Mouse (Mus musculus): ENCODE measurements around the gene Shank2. TPM values are rescaled to one million over a fixed set of nuclear protein-coding genes. Genes with fewer than 3 reads are reported as not detected.

Gene Shank2
- polyA plus RNA-seq, 3 experiments from 2014 or later, result not detected

GRCm38 (mm10) chr7:144284241-144285065 is 282.7 kb downstream of the Shank2 start:
- no peak for ATAC-seq

GRCm38 (mm10) chr7:144285066-144285633 is 283.4 kb downstream of the Shank2 start:
- ATAC-seq, result no peak

- ATAC-seq, result no peak
Observed at GRCm38 (mm10) chr7:144285912-144286311, 284.2 kb downstream of the Shank2 start.

- no peak for ATAC-seq
Observed at GRCm38 (mm10) chr7:144287991-144288390, 286.3 kb downstream of the Shank2 start.

- ATAC-seq, result no peak
Observed at GRCm38 (mm10) chr7:144291478-144291877, 289.8 kb downstream of the Shank2 start.

GRCm38 (mm10) chr7:144293611-144294010 is 291.9 kb downstream of the Shank2 start:
- ATAC-seq, result no peak

GRCm38 (mm10) chr7:144294239-144295200 is 292.8 kb downstream of the Shank2 start:
- ATAC-seq, result no peak

GRCm38 (mm10) chr7:144299351-144299750 is 297.6 kb downstream of the Shank2 start:
- no peak for ATAC-seq

- no peak for ATAC-seq
Observed at GRCm38 (mm10) chr7:144301646-144302045, 299.9 kb downstream of the Shank2 start.

- no peak for ATAC-seq
Observed at GRCm38 (mm10) chr7:144302498-144302897, 300.8 kb downstream of the Shank2 start.

GRCm38 (mm10) chr7:144307853-144308409 is 306.2 kb downstream of the Shank2 start:
- no peak for ATAC-seq

GRCm38 (mm10) chr7:144314438-144315105 is 312.8 kb downstream of the Shank2 start:
- ATAC-seq, result no peak

- ATAC-seq, result no peak
Observed at GRCm38 (mm10) chr7:144316224-144316623, 314.5 kb downstream of the Shank2 start.

GRCm38 (mm10) chr7:144316797-144317196 is 315.1 kb downstream of the Shank2 start:
- ATAC-seq, result no peak

GRCm38 (mm10) chr7:144324077-144324476 is 322.3 kb downstream of the Shank2 start:
- ATAC-seq, result no peak

- ATAC-seq, result no peak
Observed at GRCm38 (mm10) chr7:144324861-144325260, 323.1 kb downstream of the Shank2 start.

GRCm38 (mm10) chr7:144325603-144326002 is 323.9 kb downstream of the Shank2 start:
- ATAC-seq, result no peak

GRCm38 (mm10) chr7:144329403-144329890 is 327.7 kb downstream of the Shank2 start:
- no peak for ATAC-seq

GRCm38 (mm10) chr7:144336626-144337025 is 334.9 kb downstream of the Shank2 start:
- ATAC-seq, result no peak

GRCm38 (mm10) chr7:144338694-144339093 is 337.0 kb downstream of the Shank2 start:
- no peak for ATAC-seq

GRCm38 (mm10) chr7:144340376-144340775 is 338.6 kb downstream of the Shank2 start:
- ATAC-seq, result no peak

GRCm38 (mm10) chr7:144366133-144366532 is 364.4 kb downstream of the Shank2 start:
- ATAC-seq, result no peak

All from inflammation-experienced regulatory T-cells, adult 6 months (primary cell).